Mouse (Mus musculus): ENCODE measurements at regions not wholly inside any gene's neighbourhood (a gene's known extent, or its start where the extent isn't known, plus 50 kb on each side); places are given as distances from the start of the nearest gene placed in this dataset.

DNA sequence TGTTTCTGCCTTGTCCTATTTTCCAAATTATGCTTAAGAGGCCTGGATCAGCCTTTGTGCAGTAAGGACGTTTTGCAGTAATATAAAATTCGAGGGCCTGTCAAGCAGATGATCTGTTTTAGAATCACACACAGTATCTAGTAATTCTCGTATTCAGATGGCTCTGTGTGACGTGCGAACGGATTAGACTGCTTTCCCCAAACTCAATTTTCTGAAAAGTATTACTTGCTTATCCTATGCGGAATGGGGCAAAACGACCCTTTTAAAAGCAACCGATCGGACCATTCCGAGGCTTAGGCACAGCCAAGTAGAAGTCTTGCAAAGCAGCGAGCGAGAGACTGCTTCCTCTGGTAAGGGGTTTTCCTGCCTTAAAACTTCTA is 115.1 kb upstream of the Cblb start:
- TF ChIP-seq CTCF (IDR thresholded peaks at IDR 0.05; ENCODE audit: borderline replicate concordance, control insufficient read depth, extremely low read depth, insufficient read depth, low read length, poor library complexity) (no peak), POLR2A (IDR thresholded peaks at IDR 0.05; ENCODE audit: control insufficient read depth, extremely low read depth, insufficient read depth, low read length, poor library complexity) (no peak)

Data from thymus, adult 2 months (tissue).